Mouse (Mus musculus): ENCODE results near the gene Slc7a5.

Slc7a5 gene

DNA sequence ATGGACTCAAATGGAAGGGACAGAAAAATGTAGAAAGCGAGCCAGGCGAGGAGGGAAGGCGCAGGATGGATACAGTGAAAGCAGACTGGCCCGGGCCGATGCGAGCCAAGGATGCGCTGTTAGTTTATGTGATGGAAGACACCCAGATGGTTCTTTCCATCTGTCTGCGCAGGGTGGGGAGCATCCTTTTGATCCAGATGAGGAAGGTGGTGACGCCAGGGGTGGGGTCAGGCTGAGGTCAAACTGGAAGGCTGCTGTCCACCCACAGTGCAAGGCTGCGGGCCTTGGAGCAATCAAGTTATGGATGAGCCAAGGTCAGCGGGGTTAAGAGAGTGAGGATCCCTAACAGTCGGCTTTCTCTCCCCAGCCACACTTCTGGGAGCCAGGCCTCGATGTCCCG is 28.9 kb upstream of the Slc7a5 start:
- DNase-seq (ENCODE audit: low spot score in 2 of 2) = no peak

DNA sequence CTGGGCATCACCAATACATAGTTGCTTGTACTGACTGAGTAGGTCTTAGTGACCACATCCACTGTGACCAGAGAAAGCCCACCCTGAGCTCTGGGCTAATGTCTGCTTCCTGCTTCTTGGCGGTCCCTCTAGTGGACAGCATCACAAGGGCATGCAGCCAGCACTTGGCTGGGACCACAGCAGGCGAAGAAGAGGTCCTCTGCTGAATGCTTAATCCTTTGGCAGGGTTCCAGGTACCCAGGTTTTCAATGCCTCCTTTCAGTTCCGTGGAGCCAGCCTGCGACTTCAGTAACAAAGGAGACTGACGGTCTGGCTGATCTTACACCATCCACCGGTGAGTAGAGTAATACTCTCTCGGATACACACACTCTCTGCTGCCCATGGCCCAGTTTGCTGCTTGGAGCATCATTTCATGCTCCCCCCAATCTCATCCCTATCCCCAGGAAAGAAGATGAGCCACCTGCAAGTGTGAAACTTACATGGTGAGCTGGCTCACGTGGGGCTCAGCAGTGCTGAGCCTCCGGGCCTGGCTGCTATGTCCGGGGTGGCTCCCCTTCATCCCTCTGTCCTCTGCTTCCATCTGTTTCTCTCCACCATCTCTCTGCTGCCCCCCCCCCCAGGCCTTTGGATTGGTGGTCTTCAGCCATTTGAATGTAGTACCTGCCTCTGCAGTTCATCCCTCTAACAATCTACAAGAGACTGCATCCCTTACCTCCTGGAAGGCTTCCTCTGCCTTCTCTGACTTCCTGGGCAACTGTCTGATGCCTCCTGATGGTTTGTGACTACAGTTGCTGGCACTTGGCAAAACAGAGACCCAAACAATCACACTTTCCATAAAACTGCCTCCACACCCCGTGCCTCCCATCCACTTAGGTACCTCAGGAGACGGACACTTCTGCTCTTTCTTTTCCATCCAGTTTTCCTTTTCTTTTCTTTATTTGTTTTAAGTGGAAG is 28.1 kb upstream of the Slc7a5 start:
- peak; percentile 56 to 74 for DNase-seq (ENCODE audit: low spot score in 2 of 2)

DNA sequence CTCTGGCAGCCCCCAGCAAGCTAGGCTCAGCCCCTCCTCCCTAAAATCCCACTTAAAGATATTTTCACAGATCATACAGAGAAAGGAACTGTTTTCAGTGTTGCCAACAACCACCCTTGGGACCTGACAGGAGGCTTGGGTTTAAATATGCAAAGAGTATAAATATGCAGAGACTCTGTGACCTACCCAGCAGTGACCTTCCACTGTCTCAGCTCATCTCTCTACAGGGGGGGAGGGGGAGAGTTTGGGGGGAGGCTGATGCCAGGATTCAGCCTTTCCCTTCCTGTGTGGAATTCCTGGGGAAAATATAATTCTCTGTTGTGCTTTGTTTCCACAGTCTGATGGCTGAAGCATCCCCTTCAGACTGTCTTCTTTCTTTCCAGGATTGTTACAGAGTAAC is 27.4 kb upstream of the Slc7a5 start:
- DNase-seq (ENCODE audit: low spot score in 2 of 2) = no peak

DNA sequence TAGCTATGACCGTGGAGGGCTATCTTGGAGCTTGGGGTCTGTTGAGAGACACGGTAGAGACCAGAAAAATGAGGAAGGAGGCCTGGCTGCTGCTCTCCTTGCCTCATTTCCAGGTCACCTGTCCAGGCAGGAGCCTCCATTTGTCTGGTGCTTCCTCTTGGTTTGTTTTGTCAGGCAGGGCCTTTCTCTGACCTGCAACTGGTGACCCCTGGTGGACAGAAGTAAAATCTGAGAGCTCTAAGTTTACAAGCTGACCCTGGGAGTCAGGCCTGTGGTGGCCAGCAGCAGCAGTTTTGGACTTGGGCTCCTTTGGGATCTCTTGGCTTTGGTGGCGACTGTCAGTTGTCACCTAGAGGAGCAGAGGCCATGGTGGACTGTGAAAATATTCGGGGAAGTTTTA is 27.0 kb upstream of the Slc7a5 start:
- no peak for DNase-seq (ENCODE audit: low spot score in 2 of 2)

DNA sequence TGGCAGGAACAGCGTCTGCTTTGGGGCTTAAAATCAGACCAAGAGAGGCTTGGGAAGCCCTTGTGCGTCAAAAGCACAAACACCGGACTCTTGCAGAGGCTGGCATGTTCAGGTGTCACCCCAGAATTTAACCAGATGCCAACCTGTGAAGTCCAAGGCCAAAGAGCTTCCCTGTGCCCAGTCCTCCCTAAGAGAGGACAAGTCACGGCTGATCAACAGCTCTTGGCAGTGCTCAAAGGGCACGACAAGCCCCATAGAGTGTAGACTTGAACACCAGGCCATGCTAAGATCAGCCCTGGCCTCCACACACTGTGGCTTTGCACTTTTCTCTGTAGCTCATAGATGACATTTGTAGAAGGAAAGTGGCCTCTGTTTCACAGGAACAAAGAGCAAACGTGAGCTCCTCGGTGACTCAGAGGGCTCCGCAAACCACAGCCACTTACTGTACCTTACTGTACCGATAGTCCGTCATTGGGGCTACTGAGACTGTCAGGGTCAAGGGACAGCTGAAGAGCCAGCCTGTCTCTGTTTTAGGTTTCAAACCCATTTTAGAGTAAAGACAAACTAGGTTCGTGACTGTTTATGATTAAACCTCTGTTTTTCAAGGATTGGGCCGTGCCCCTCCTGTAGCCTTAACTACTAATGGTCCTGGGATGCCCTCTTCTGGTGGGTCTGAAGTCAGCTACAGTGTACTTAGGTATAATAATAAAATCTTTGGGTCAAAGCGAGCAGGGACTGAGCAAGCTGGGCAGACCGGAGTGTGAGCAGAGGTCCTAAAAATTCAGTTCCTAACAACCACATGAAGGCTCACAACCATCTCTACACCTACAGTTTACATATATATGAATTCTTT is 25.4 kb upstream of the Slc7a5 start:
- DNase-seq (ENCODE audit: low spot score in 2 of 2) = no peak

DNA sequence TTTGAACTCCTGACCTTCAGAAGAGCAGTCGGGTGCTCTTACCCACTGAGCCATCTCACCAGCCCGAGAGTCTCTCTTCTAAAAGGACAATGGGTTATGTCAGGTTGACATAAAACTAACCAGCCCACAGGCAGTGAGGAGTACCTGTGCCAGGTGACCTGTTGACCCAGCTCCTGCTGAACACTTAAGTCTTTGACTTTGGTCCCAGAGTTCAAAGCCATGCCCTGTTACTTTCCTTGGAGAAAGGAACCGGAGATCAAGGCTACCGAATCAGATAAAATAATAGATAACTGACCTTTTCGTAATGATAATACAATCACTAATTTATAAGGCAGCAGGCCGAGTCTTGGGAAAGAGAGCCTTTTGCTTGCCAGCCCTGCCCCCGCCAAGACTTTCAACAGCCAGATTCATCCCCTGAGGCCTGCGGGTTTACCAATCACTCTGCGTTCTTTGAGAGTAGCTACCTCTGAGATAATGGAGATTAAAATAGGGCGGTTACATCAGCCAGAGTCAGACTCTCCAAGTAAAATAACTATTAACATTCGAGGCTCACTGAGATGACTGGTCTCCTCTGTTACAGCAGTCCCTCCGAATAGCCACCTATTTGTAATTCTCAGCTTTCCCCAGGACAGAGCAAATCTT is 24.7 kb upstream of the Slc7a5 start:
- no peak for DNase-seq (ENCODE audit: low spot score in 2 of 2)

DNA sequence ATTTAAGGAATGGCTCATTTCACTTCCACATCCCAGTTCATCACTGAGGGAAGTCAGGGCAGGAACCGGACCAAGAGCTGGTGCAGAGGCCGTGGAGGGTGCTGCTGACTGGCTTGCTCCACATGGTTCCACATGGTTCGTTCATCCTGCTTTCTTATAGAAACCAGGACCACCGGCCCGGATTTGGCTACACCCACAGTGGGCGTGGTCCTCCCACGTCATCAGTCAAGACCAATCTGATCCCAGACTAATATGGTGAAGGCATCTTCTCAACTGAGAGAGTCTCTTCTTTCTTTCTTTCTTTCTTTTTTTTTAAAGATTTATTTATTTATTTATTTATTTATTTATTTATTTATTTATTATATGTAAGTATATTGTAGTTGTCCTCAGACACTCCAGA is 24.1 kb upstream of the Slc7a5 start:
- DNase-seq (ENCODE audit: low spot score in 2 of 2) = no peak

DNA sequence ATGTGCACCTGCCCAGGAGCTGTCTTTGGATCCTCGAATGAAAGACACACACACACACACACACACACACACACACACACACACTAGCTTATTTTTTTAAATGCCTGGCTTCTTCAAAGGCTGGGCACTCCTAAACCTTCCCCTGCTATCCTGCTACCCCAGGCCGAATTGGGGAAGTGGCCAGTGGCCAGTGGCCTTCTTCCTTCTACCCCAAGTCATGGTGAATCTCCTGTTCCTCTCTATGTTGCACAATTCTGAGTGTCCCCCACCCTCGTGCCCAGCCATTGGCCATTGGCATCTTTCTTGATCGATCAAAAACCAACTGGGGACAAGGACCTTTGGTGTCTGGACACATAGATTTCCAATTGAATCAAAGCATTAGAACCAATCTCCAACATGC is 22.6 kb upstream of the Slc7a5 start:
- no peak for DNase-seq (ENCODE audit: low spot score in 2 of 2)

DNA sequence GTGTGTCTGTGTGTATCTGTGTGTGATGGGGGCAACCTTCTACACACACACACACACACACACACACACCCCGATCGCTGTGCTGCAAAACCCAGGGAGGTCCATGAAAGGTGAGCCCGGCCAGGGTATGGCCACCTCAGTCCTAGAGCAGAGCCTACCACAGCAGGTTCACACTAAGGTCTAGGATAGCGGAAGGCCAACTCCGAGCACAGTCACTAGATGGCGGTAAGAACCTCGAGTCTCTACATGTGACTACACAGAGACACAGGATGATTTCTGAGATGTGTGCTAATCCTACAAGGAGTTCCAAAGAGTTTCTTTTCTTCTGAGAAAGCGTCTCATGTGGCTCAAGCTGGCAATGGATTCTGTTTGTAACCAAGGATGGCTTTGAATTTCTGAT is 19.8 kb upstream of the Slc7a5 start:
- no peak for DNase-seq (ENCODE audit: low spot score in 2 of 2)

DNA sequence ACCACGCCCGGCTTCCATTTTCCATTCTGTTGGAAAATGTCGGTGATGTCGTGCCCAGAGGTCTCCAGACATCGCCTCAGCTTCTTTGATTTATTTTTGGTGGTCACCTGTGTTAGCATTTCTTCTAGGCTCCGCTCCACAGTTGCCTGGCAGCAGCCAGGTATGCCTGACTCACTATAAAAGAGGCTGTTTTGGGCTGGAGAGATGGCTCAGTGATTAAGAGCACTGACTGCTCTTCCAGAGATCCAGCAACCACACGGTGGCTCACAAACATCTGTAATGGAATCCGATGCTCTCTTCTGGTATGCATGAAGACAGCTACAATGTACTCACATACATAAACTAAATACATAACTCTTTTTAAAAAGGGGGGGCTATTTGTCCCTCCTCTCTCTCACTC is 18.8 kb upstream of the Slc7a5 start:
- no peak for DNase-seq (ENCODE audit: low spot score in 2 of 2)

DNA sequence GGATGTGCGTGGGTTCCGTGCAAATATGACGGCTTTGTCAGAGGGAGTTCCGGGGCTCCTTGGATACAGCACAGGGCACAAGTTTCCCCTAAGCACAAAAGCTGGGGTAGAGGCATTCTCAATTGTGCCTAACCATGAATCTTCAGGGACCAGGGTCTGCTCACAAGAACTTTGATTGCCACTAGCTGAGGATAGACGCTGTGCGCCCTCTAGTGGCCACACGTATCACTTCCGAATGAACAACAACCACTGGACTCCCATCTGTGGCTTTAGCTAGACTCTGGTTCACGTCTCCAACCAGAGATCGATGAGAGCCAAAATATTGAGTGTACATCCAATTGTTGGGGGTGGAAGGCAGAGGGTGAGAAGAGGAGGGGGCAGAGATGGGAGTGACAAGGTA is 18.1 kb upstream of the Slc7a5 start:
- DNase-seq (ENCODE audit: low spot score in 2 of 2) = peak; percentile 55 to 80

DNA sequence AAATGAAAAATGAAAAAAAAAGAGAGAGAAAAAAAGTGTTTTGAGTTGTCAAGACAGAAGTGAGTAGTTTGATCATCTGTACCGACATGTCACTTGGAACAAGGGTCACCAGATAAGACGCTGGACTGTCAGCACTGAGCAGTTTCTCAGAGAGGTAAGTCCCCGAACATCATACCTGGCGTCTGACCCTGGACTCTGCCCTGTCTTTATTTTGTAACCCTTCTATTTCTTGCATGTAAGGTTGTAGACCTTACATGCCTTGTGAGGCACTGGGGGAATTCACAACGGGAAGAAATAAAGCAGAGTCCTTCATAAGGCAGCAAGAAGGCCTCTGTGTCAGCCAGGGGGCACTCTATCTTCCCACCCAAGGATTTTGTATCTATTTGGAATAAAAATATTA is 17.2 kb upstream of the Slc7a5 start:
- DNase-seq (ENCODE audit: low spot score in 2 of 2) = no peak

DNA sequence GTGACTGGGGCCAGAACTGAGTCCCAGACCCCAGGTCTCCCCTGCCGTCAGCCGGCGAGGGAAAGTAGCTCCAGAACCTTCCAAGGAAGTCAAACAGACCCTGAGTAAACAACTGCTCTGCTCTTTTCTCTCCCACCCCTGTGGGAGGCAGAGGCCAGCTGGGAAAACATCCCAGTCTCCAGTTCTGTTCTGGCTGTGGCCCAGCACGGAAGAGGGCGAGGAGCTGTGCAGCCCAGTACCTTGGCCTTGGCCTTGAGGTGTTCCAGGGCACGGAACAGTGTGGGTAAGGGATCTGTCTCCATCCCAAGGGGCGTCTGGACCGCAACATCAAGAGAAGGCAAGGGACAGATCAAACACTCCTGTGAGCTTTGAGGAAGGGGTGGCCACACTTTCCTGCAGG is 14.6 kb upstream of the Slc7a5 start:
- no peak for DNase-seq (ENCODE audit: low spot score in 2 of 2)

DNA sequence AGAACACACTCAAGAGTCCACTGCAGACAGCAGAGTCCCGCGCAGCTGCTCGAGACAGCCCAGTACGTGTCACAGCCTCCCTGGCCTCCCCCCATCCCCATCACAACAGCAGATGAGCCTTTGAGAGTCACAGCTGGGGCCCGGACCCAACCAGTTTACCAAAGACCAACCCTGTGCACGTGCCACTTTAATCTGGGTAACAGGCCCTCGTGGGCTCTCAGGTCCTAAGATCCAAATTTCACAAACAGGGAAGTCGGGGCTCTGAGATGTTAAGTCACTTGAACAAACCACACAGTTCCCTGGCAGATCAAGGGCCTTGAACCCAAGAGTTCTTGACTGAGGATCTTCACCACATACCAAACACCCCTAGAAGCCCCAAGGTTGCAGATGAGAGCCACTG is 14.1 kb upstream of the Slc7a5 start:
- no peak for DNase-seq (ENCODE audit: low spot score in 2 of 2)

DNA sequence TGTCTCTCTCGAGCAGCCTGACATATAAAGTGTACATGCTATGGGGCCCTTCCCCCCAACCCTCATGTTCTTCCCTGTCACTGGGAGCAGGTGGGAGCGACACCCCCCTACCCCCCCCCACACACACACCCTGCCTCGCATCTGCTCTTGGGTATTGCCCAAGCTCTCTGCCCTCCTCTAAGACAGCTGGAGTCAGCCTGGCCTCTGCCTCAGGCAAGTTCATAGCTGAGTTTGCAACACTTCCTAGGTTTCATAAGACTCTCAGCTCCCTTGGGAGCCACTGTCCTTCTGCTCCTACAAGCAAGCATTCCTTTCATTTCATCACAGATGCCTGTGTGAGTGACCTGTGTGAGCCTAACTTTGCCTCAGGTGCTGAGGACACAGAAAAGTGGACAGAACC is 12.2 kb upstream of the Slc7a5 start:
- no peak for DNase-seq (ENCODE audit: low spot score in 2 of 2)

DNA sequence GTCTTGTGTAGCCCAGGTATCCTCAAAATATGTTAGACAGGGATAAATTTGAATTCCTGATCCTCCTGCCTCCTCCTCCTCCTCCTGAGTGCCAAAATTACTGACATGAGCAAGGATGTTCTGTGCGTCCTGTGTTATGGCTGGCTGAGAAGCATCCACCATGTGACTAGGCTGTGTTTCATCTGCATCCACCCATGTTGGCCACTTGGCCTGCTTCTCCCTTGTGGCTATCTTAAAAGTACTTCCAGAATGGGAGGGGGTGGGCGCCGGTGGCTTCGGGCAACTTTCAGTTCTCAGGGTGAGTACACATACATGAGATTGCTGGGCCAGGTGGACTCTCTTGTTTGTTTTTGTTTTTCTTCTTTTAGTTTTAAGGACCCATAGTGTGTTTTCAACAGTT is 11.7 kb upstream of the Slc7a5 start:
- DNase-seq (ENCODE audit: low spot score in 2 of 2) = no peak

DNA sequence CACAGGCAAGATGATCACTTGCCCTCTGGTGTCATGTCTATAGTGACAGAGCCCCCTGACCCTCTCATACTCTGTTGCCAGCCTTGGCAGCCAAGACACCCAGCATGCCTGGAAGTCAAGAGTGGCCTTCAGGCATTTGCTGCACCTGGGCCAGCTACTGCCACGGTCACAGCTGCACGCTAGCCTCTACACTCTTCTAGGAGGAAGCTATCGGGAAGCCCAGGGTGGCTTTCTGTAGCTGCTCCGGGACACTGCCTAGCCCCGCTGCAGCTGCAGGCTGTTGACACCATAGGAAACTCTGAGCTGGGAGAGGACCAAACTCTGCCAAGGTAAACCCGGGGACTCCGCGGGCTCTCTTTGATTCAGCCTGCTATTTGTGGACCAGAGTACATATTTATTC is 5.9 kb upstream of the Slc7a5 start:
- DNase-seq (ENCODE audit: low spot score in 2 of 2) = no peak

DNA sequence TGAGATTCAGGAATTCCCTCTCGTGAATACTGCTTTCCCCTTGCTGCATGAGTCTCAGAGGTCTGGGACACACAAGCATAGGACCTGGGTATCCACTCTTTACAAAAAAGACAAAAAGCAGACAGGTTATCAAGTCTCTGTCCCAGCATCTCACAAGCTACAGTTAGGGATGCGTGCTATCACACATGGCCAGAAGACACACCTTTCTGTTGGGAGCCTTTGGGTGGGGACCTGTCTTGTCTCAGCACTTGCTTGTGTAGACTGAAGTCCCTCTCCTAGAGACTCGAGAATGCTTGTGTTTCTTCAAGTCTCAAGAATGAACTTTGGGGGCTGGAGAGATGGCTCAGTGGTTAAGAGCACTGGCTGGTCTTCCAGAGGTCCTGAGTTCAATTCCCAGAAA is 5.3 kb upstream of the Slc7a5 start:
- no peak for DNase-seq (ENCODE audit: low spot score in 2 of 2)

DNA sequence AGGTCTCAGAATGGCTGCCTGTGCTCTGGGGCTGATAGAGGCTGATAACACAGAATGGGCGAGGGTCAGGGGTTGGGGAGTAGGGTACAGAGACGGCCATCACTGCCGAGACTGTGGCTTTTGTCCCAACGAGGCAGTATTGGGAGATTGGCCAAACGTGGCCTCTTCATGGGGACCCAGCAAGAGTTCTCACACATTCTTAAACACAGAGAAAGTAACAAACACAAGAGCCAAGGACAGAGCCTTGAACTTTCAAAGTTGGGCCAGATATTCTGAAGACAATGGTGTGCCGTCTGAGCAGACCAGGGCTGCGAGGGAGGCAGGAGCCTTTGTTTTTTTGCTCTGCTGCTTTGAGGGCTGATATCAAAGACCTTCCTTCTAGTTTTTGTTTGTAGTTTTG is 4.5 kb upstream of the Slc7a5 start:
- no peak for DNase-seq (ENCODE audit: low spot score in 2 of 2)

DNA sequence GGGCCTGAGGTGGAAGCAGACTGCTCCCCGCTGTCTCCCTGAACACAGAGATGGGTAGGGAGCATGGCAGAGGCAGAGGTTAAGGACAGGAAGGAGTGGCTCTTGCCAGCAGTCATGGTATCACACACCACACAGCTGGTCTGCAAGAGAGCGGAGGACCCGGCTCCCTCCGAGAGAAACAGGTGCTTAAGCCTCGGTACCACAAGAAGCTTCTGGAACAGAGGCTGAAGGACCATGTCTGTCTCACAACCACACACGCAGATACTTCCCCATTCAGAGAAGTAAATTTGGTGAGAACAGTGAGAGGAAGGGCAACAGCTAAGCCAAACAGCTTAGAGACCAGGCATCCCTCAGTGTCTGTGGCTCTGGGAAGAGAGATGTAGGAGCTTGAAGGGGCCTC is 3.9 kb upstream of the Slc7a5 start:
- no peak for DNase-seq (ENCODE audit: low spot score in 2 of 2)

DNA sequence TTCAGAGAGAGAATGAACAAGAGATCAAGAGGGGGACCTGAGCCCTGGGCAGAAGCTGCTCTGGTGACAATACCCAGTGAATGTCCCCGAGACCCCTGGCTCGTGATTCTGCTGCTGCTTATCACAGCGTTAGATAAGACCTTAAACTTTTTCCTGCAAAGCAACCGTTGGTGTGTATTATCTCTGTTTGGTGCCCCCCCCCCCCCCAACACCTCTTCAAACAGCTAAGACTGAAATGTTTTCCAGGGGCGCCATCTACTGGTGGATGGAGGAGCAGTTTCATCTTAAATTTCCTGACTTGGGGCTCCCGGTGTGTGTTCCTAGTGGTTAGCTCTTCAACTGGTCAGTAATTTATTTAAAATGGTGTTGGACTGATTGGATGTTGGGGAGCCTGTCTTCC is 2.2 kb upstream of the Slc7a5 start:
- peak; percentile 52 to 75 for DNase-seq (ENCODE audit: low spot score in 2 of 2)

DNA sequence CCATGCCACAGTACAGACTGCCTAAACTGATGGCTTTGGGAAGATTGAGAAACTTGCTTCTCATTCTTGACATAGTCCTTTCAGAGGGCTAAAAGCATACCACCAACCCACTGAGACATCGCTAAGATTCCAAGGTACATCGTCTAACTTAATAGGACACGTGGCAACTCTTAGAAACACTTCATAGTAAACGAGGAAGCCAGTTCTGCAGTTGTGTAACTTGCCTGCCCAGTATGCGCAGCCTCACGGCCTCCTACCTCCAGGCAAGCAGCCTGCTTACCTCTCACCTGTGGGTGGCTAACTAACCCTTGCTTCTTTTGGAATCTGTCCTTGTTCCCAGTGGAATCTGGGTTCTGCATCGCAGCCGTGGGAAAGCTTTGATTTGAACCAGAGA is 1.7 kb upstream of the Slc7a5 start:
- no peak for DNase-seq (ENCODE audit: low spot score in 2 of 2)
